Mouse (Mus musculus) MEL (cell line): ENCODE results near the gene Myo9b.

Experiments used
- CHD2 ChIP-seq: IDR thresholded peaks from 2 replicates; pipeline ENCODE4 v1.6.1; 2011; ENCODE audit warnings: low read length, improper control_type of control experiment
- EP300 ChIP-seq, 2 experiments: IDR thresholded peaks; 2 replicates each; pipeline ENCODE4 v1.6.1; 2011; ENCODE audit warnings: improper control_type of control experiment in 2 of 2, low read length in 2 of 2, low read depth in 1 of 2, mild to moderate bottlenecking in 1 of 2
- MAX ChIP-seq: IDR thresholded peaks from 2 replicates; pipeline ENCODE4 v1.6.1; 2011; ENCODE audit warnings: low read length, improper control_type of control experiment
- MYC ChIP-seq: IDR thresholded peaks from 2 replicates; pipeline ENCODE4 v1.6.1; 2011; ENCODE audit warnings: low read depth, mild to moderate bottlenecking, low read length, improper control_type of control experiment, moderate library complexity
- NRF1 ChIP-seq: IDR thresholded peaks from 2 replicates; pipeline ENCODE4 v1.6.1; 2014; ENCODE audit warnings: low read depth, mild to moderate bottlenecking, inconsistent platforms, low read length, improper control_type of control experiment, moderate library complexity; ENCODE audit not compliant: poor library complexity, insufficient read depth, severe bottlenecking
- POLR2A ChIP-seq, 2 experiments: IDR thresholded peaks; 2 replicates each; pipeline ENCODE4 v1.6.1; 2011 to 2012; ENCODE audit warnings: low read length in 2 of 2, mild to moderate bottlenecking in 2 of 2, control low read depth in 1 of 2, improper control_type of control experiment in 1 of 2, low read depth in 1 of 2, moderate library complexity in 1 of 2; ENCODE audit not compliant: control insufficient read depth in 1 of 2, insufficient read depth in 1 of 2, poor library complexity in 1 of 2
- POLR2AphosphoS2 ChIP-seq: IDR thresholded peaks from 2 replicates; pipeline ENCODE4 v1.6.1; 2011; ENCODE audit warnings: low read length, improper control_type of control experiment
- SIN3A ChIP-seq: IDR thresholded peaks from 2 replicates; pipeline ENCODE4 v1.6.1; 2012; ENCODE audit warnings: low read length, improper control_type of control experiment, inconsistent platforms
- TAL1 ChIP-seq: IDR thresholded peaks from 2 replicates; pipeline ENCODE4 v1.6.1; 2012; ENCODE audit warnings: mild to moderate bottlenecking, inconsistent platforms, low read length, moderate library complexity, mixed read lengths
- UBTF ChIP-seq: IDR thresholded peaks from 2 replicates; pipeline ENCODE4 v1.6.1; 2012; ENCODE audit warnings: low read depth, mild to moderate bottlenecking, inconsistent platforms, low read length, improper control_type of control experiment, moderate library complexity, borderline replicate concordance; ENCODE audit not compliant: insufficient read depth
- USF2 ChIP-seq, 2 experiments: IDR thresholded peaks; 2 replicates each; pipeline ENCODE4 v1.6.1; 2011 to 2012; ENCODE audit warnings: improper control_type of control experiment in 2 of 2, low read length in 2 of 2, borderline replicate concordance in 1 of 2, inconsistent platforms in 1 of 2, low read depth in 1 of 2, mild to moderate bottlenecking in 1 of 2; ENCODE audit not compliant: insufficient read depth in 1 of 2

DNA sequence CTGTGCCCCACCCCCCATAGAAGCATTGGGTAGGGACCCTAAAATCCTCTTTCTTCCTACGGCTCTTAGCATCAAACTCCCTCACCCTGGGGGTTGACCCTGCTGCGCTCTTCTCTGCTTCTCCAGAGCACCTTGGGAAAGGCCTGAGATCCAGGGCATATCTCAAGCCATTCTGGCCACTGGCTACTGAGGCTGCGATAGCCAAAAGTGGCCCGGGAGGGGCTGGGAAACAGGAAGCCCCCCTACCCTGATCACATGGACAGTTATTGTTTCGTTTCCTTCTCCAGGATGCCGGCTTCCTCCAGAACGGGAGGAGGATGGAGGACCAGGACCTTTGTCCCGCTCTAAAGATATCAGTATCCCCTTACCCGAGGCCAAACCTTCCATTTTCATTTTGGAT is 123.1 kb downstream of the Myo9b start, which contains the start of gene Ushbp1:
- TF ChIP-seq USF2 (IDR thresholded peaks at IDR 0.05; ENCODE audit: borderline replicate concordance in 1 of 2, insufficient read depth in 1 of 2, low read depth in 1 of 2, low read length in 2 of 2), result no peak
- TF ChIP-seq POLR2AphosphoS2, result no peak
- TF ChIP-seq TAL1, result no peak
- no peak for TF ChIP-seq SIN3A
- no peak for TF ChIP-seq EP300 (IDR thresholded peaks at IDR 0.05; ENCODE audit: low read depth in 1 of 2, low read length in 2 of 2)
- no peak for TF ChIP-seq MAX
- TF ChIP-seq UBTF, result no peak
- TF ChIP-seq MYC, result no peak
- TF ChIP-seq POLR2A (IDR thresholded peaks at IDR 0.05; ENCODE audit: control insufficient read depth in 1 of 2, insufficient read depth in 1 of 2, low read depth in 1 of 2, low read length in 2 of 2, poor library complexity in 1 of 2), result no peak
- TF ChIP-seq CHD2, result no peak
- TF ChIP-seq NRF1, result no peak
